Mouse (Mus musculus) CD4-positive naive resting alpha-beta T cell, adult 76 days (primary cell): Measurements from ENCODE around the gene Cldn1. TPM values are rescaled to one million over a fixed set of nuclear protein-coding genes. Genes with fewer than 3 reads are reported as not detected.

Experiments
- total RNA-seq: library from RNA; stranded (reverse); gene quantifications from one replicate; pipeline ENCODE4 v1.2.4, GENCODE M21; 2023

Gene Cldn1
- not detected for total RNA-seq

GRCm38 (mm10) chr16:26371325-26372053 is at the start of gene Cldn1:
Cldn1 (minus strand) TSS chr16:26371841.

Other genes with a start within 250 kb of the Cldn1 start
- gene Cldn16, start 91.3 kb upstream of the Cldn1 start, total RNA-seq = not detected
- not detected for gene Tmem207, start 154.9 kb upstream of the Cldn1 start, total RNA-seq
- 10.9 TPM for gene Il1rap, start 209.9 kb upstream of the Cldn1 start, total RNA-seq